Mouse (Mus musculus) hindbrain, embryonic 15.5 days (tissue): ENCODE data around the gene Dnm1. TPM values are rescaled to one million over a fixed set of nuclear protein-coding genes. Genes with fewer than 3 reads are reported as not detected.
A peak's percentile ranks its signal among the peaks of the same experiment; 100 is the strongest.

ENCODE experiments used
- ATAC-seq: fragments of 200-750 bp; cut with Nextera tagmentation; 2 replicates; pipeline ENCODE4 v1.8.0; 2017; ENCODE audit warnings: low read depth, moderate number of reproducible peaks, moderate TSS enrichment; ENCODE audit not compliant: low FRiP score
- H3K27ac ChIP-seq: fragments of 300-500 bp; sonication (generic); replicated peaks from 2 replicates; pipeline ENCODE4 v1.5.1; 2015; ENCODE audit warnings: mild to moderate bottlenecking, inconsistent platforms
- H3K27me3 ChIP-seq: fragments of 300-500 bp; sonication (generic); 2 replicates; pipeline ENCODE4 v1.6.1; 2015; ENCODE audit warnings: control low read depth, inconsistent platforms
- H3K36me3 ChIP-seq: fragments of 300-500 bp; sonication (generic); 2 replicates; pipeline ENCODE4 v1.6.1; 2015; ENCODE audit warnings: control low read depth, inconsistent platforms
- H3K4me1 ChIP-seq: fragments of 300-500 bp; sonication (generic); replicated peaks from 2 replicates; pipeline ENCODE4 v1.6.1; 2015; ENCODE audit warnings: control low read depth, inconsistent platforms
- H3K4me2 ChIP-seq: fragments of 300-500 bp; sonication (generic); 2 replicates; pipeline ENCODE4 v1.6.1; 2015; ENCODE audit warnings: moderate library complexity, mild to moderate bottlenecking, inconsistent platforms
- H3K4me3 ChIP-seq: fragments of 300-500 bp; sonication (generic); 2 replicates; pipeline ENCODE4 v1.5.1; 2015; ENCODE audit warnings: mild to moderate bottlenecking, inconsistent platforms
- H3K9ac ChIP-seq: fragments of 300-500 bp; sonication (generic); 2 replicates; pipeline ENCODE4 v1.6.1; 2015; ENCODE audit warnings: inconsistent platforms
- H3K9me3 ChIP-seq: fragments of 300-500 bp; sonication (generic); 2 replicates; pipeline ENCODE4 v1.6.1; 2016; ENCODE audit warnings: control low read depth, inconsistent platforms
- WGBS: fragments of 180-500 bp; shearing (Covaris S2); methylation state at CpG from one replicate; pipeline ENCODE4 v1.1.7; 2015; 5-methylcytosine and 5-hydroxymethylcytosine counted together
- polyA plus RNA-seq: library from polyadenylated mRNA; unstranded; fragments of >200 nt; fragmentation: Nextera tagmentation; extraction: Ambion mirVana; gene quantifications from 2 replicates; pipeline ENCODE4 v1.2.1, GENCODE M21; 2015

Gene Dnm1
- polyA plus RNA-seq, 1 experiment from 2014 or later: 86.0 TPM

- H3K4me1 ChIP-seq: peaks cover 29% of the 10 kb centered on the region
- H3K9ac ChIP-seq: peak overlapping the region; percentile 36
- peak overlapping the region; percentile 36 for H3K4me3 ChIP-seq
- peak overlapping the region; percentile 50; the same call in 1 of the 2 replicates for H3K27ac ChIP-seq
- 5% methylated on average over 14 of the region's 14 CpGs for WGBS
- no peak for ATAC-seq
- H3K27me3 ChIP-seq: 0 out of 2 replicates have a peak, but pooled peaks cover 3% of the 10 kb centered on the region
- no peaks in the 10 kb centered on the region for H3K9me3 ChIP-seq
- no peaks in the 10 kb centered on the region for H3K36me3 ChIP-seq
- H3K4me2 ChIP-seq: peak overlapping the region; percentile 65
Observed at GRCm38 (mm10) chr2:32360741-32361140, 7.6 kb upstream of the Dnm1 start.

- Histone ChIP-seq H3K9ac (no peak overlapping the region), H3K4me1 (peaks cover 14% of the 10 kb centered on the region), H3K4me2 (no peak overlapping the region), H3K4me3 (no peak overlapping the region), H3K36me3 (no peaks in the 10 kb centered on the region), H3K9me3 (no peaks in the 10 kb centered on the region), H3K27ac (no peak overlapping the region), H3K27me3 (0 out of 2 replicates have a peak, but pooled peaks cover 3% of the 10 kb centered on the region)
- no peak for ATAC-seq
- WGBS: 74% methylated on average over 10 of the region's 10 CpGs
Observed at GRCm38 (mm10) chr2:32358381-32358780, 5.2 kb upstream of the Dnm1 start.

GRCm38 (mm10) chr2:32357710-32358109 is 4.6 kb upstream of the Dnm1 start:
- Histone ChIP-seq H3K27me3 (0 out of 2 replicates have a peak, but pooled peaks cover 3% of the 10 kb centered on the region), H3K27ac (no peak overlapping the region), H3K4me2 (no peak overlapping the region), H3K4me3 (no peak overlapping the region), H3K4me1 (peaks cover 16% of the 10 kb centered on the region), H3K36me3 (no peaks in the 10 kb centered on the region), H3K9ac (no peak overlapping the region), H3K9me3 (no peaks in the 10 kb centered on the region)
- WGBS: 79% methylated on average over 3 of the region's 3 CpGs
- no peak for ATAC-seq

- no peak for ATAC-seq
- H3K36me3 ChIP-seq: no peaks in the 10 kb centered on the region
- H3K4me1 ChIP-seq: peaks cover 23% of the 10 kb centered on the region
- H3K4me3 ChIP-seq: no peak overlapping the region
- no peaks in the 10 kb centered on the region for H3K9me3 ChIP-seq
- H3K9ac ChIP-seq: no peak overlapping the region
- H3K27ac ChIP-seq: no peak overlapping the region
- WGBS: 82% methylated on average over 10 of the region's 10 CpGs
- no peak overlapping the region for H3K4me2 ChIP-seq
- H3K27me3 ChIP-seq: no peaks in the 10 kb centered on the region
Observed at GRCm38 (mm10) chr2:32356216-32356615, 3.1 kb upstream of the Dnm1 start.

- H3K27me3 ChIP-seq: no peaks in the 10 kb centered on the region
- H3K9me3 ChIP-seq: no peaks in the 10 kb centered on the region
- H3K4me1 ChIP-seq: peaks cover 33% of the 10 kb centered on the region
- 95% methylated on average over 3 of the region's 3 CpGs for WGBS
- no peak overlapping the region for H3K27ac ChIP-seq
- no peaks in the 10 kb centered on the region for H3K36me3 ChIP-seq
- ATAC-seq: no peak
- no peak overlapping the region for H3K4me2 ChIP-seq
- no peak overlapping the region for H3K4me3 ChIP-seq
- no peak overlapping the region for H3K9ac ChIP-seq
Observed at GRCm38 (mm10) chr2:32354336-32354895, 1.3 kb upstream of the Dnm1 start.

- 73% methylated on average over 6 of the region's 6 CpGs for WGBS
- Histone ChIP-seq H3K9ac (no peak overlapping the region), H3K27ac (no peak overlapping the region), H3K4me2 (no peak overlapping the region; the same call in 1 of the 2 replicates), H3K27me3 (no peaks in the 10 kb centered on the region), H3K4me3 (no peak overlapping the region), H3K4me1 (peaks cover 35% of the 10 kb centered on the region), H3K9me3 (no peaks in the 10 kb centered on the region), H3K36me3 (no peaks in the 10 kb centered on the region)
- ATAC-seq: no peak
Observed at GRCm38 (mm10) chr2:32353836-32354235, 698 bp upstream of the Dnm1 start.

GRCm38 (mm10) chr2:32352151-32353006 is 759 bp downstream of the Dnm1 start, which contains the start of gene Ciz1:
Gene Ciz1, plus strand, starts transcription at chr2:32352327.
- WGBS: 1% methylated on average over 38 of the region's 52 CpGs
- peaks cover 35% of the 10 kb centered on the region for H3K4me1 ChIP-seq

GRCm38 (mm10) chr2:32351471-32351961 is 1.6 kb downstream of the Dnm1 start:
- Histone ChIP-seq H3K27ac (peak overlapping the region; percentile 96), H3K27me3 (no peaks in the 10 kb centered on the region), H3K4me1 (peaks cover 35% of the 10 kb centered on the region), H3K4me3 (peak overlapping the region; percentile 74), H3K36me3 (peaks cover 8% of the 10 kb centered on the region; the same call in 1 of the 2 replicates), H3K4me2 (peak overlapping the region; percentile 75), H3K9me3 (no peaks in the 10 kb centered on the region), H3K9ac (peak overlapping the region; percentile 90)
- no peak; the same call in 1 of the 2 replicates for ATAC-seq
- 46% methylated on average over 9 of the region's 9 CpGs for WGBS

More at GRCm38 (mm10) chr2:32352151-32353006, 759 bp downstream of the Dnm1 start, which contains the start of gene Ciz1:
- peak within 1 kb of the TSS; percentile 75 for H3K4me2 ChIP-seq
- no peaks in the 10 kb centered on the region for H3K9me3 ChIP-seq
- H3K27ac ChIP-seq: peak within 1 kb of the TSS; percentile 96
- 0 out of 2 replicates have a peak, but pooled peaks cover 5% of the 10 kb centered on the region for H3K36me3 ChIP-seq
- H3K27me3 ChIP-seq: no peaks in the 10 kb centered on the region
- peak within 1 kb of the TSS; percentile 90 for H3K9ac ChIP-seq
- ATAC-seq: peak; percentile 68
- H3K4me3 ChIP-seq: peak within 1 kb of the TSS; percentile 74

- H3K4me2 ChIP-seq: peak overlapping the region; percentile 75
- no peaks in the 10 kb centered on the region for H3K9me3 ChIP-seq
- no peak overlapping the region for H3K9ac ChIP-seq
- peaks cover 8% of the 10 kb centered on the region; the same call in 1 of the 2 replicates for H3K36me3 ChIP-seq
- H3K27ac ChIP-seq: no peak overlapping the region
- 52% methylated on average over 13 of the region's 13 CpGs for WGBS
- no peak for ATAC-seq
- H3K4me3 ChIP-seq: peak overlapping the region; percentile 74; the same call in 1 of the 2 replicates
- H3K4me1 ChIP-seq: peaks cover 35% of the 10 kb centered on the region
- H3K27me3 ChIP-seq: no peaks in the 10 kb centered on the region
Observed at GRCm38 (mm10) chr2:32350471-32351051, 2.6 kb downstream of the Dnm1 start.

GRCm38 (mm10) chr2:32349625-32350255 is 3.4 kb downstream of the Dnm1 start:
- Histone ChIP-seq H3K4me3 (no peak overlapping the region), H3K9ac (no peak overlapping the region), H3K27ac (no peak overlapping the region), H3K4me2 (no peak overlapping the region), H3K36me3 (peaks cover 8% of the 10 kb centered on the region; the same call in 1 of the 2 replicates), H3K9me3 (no peaks in the 10 kb centered on the region), H3K27me3 (no peaks in the 10 kb centered on the region), H3K4me1 (peaks cover 35% of the 10 kb centered on the region)
- WGBS: 68% methylated on average over 8 of the region's 8 CpGs
- ATAC-seq: no peak

GRCm38 (mm10) chr2:32348311-32348710 is 4.8 kb downstream of the Dnm1 start:
- peaks cover 8% of the 10 kb centered on the region; the same call in 1 of the 2 replicates for H3K36me3 ChIP-seq
- H3K4me1 ChIP-seq: peaks cover 35% of the 10 kb centered on the region
- H3K9ac ChIP-seq: no peak overlapping the region
- H3K4me3 ChIP-seq: no peak overlapping the region
- no peak for ATAC-seq
- no peak overlapping the region for H3K4me2 ChIP-seq
- H3K9me3 ChIP-seq: no peaks in the 10 kb centered on the region
- H3K27me3 ChIP-seq: no peaks in the 10 kb centered on the region
- no peak overlapping the region for H3K27ac ChIP-seq
- 85% methylated on average over 11 of the region's 11 CpGs for WGBS
